Mouse (Mus musculus): Measurements from ENCODE around the gene Zzz3.

DNA sequence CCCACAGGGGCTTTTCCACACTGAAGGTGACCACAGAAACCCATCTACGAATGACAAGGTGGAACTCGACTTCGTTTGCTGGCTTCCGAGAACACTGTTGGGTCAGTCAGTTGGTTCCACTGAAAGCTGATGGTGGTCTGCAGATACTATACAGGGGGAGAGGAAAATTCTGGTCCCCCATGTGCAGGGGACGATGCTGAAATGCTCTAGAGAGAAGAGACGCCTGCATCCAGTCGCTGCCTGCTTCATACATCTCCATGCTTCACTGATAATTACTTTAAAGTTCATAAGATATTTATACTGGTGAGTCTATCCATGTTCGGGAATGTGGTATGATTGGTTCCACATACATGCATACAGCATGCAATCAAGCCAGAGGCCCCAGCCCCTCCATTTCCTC lies 86.9 kb downstream of the Zzz3 start:
- TF ChIP-seq CTCF (IDR thresholded peaks at IDR 0.05; ENCODE audit: extremely low read depth, insufficient read depth, insufficient read length, insufficient replicate concordance) (no peak), POLR2A (IDR thresholded peaks at IDR 0.05; ENCODE audit: low read depth, low read length) (no peak)
